16 mouse cellular contexts compared by ENCODE assay signal in the genomic region with DNA sequence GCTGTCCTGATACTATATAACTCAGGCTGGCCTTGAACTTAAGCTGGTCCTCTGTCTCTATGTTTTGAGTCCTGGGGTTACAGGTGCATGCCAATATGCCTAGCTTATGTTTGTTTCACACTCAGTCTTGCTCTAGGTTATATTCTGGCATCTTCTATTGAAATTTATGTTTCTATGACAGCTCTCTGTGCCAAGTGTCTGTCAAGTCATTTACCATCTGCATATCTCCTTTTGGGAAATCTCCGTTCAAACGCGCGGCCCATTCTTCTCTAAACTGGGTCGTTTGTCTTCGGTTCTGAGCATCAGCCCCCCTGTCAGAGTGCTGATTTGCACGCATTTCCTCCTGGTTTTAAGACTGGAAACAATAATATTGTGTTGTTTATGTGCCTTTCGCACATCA.
A peak's percentile ranks its signal among the peaks of the same experiment; 100 is the strongest.
DNase-seq lines count a peak whose midpoint lies in the region; ATAC-seq and TF ChIP-seq lines count a peak whose summit lies in the region.
"Had no signal": no experiment of that assay in that cellular context is flagged by ENCODE, and none has a peak within 500 bp of the region (broad histone marks: within the 10 kb centered on the region; RNA-seq: fewer than 3 reads in every experiment).

No protein-coding gene starts in this region.

- no peaks in the 10 kb centered on the region for H3K27me3 ChIP-seq in forebrain, embryonic 15.5 days
- H3K27me3 ChIP-seq in forebrain, embryonic 11.5 days (ENCODE audit: control insufficient read depth, insufficient read depth, low read length) = no peaks in the 10 kb centered on the region
- no peaks in the 10 kb centered on the region for H3K27me3 ChIP-seq in forebrain, postnatal 0 days (ENCODE audit: insufficient read depth, low read length)
- no peaks in the 10 kb centered on the region for H3K27me3 ChIP-seq in forebrain, embryonic 13.5 days
- H3K27me3 ChIP-seq: embryonic facial prominence, embryonic 12.5 days had no signal

- peaks cover 11% of the 10 kb centered on the region; the same call in 1 of the 2 replicates for H3K4me1 ChIP-seq in forebrain, embryonic 15.5 days
- H3K4me1 ChIP-seq in forebrain, embryonic 11.5 days (replicated peaks; ENCODE audit: control insufficient read depth, insufficient read depth, low read length) = no peaks in the 10 kb centered on the region
- H3K4me1 ChIP-seq in forebrain, postnatal 0 days (ENCODE audit: insufficient read depth) = 0 out of 2 replicates have a peak, but pooled peaks cover 5% of the 10 kb centered on the region
- no peaks in the 10 kb centered on the region for H3K4me1 ChIP-seq in forebrain, embryonic 13.5 days
- H3K4me1 ChIP-seq: embryonic facial prominence, embryonic 10.5 days; embryonic facial prominence, embryonic 12.5 days had no signal

- WGBS in forebrain, embryonic 15.5 days = 67% methylated on average over 8 of the region's 8 CpGs
- WGBS in forebrain, embryonic 11.5 days = 94% methylated on average over 8 of the region's 8 CpGs
- 59% methylated on average over 8 of the region's 8 CpGs for WGBS in forebrain, postnatal 0 days
- WGBS in forebrain, embryonic 13.5 days = 84% methylated on average over 8 of the region's 8 CpGs

- H3K9me3 ChIP-seq in forebrain, embryonic 15.5 days = 0 out of 2 replicates have a peak, but pooled peaks cover 3% of the 10 kb centered on the region
- H3K9me3 ChIP-seq in forebrain, embryonic 11.5 days (ENCODE audit: control insufficient read depth, low read length) = no peaks in the 10 kb centered on the region; the same call in 1 of the 2 replicates
- H3K9me3 ChIP-seq in forebrain, postnatal 0 days (ENCODE audit: low read length) = no peaks in the 10 kb centered on the region
- H3K9me3 ChIP-seq in forebrain, embryonic 13.5 days (replicated peaks) = no peaks in the 10 kb centered on the region
- H3K9me3 ChIP-seq: embryonic facial prominence, embryonic 10.5 days had no signal

- ATAC-seq in forebrain, embryonic 15.5 days (replicated peaks) = no peak; the same call in 1 of the 2 replicates
- no peak for ATAC-seq in forebrain, embryonic 11.5 days (replicated peaks; ENCODE audit: low FRiP score)
- ATAC-seq in forebrain, postnatal 0 days = peak; percentile 53
- ATAC-seq in forebrain, embryonic 13.5 days = no peak

- DNase-seq in forebrain, embryonic 11.5 days (ENCODE audit: low spot score) = no peak
- peak; percentile 56 for DNase-seq in forebrain, postnatal 0 days
- peak; percentile 72 for DNase-seq in brain, embryonic 14.5 days (ENCODE audit: low read depth)
- DNase-seq in ovary, adult 18-20 months (ENCODE audit: low spot score) = no peak
- DNase-seq: adrenal gland, adult 2 months; adrenal gland, postnatal 10 days; adrenal gland, postnatal 25 days; cerebellum, adult 11-12 months; cerebellum, adult 2 months; cerebellum, adult 9-10 months; cerebellum, postnatal 10 days; cerebellum, postnatal 25 days had no signal

- TF ChIP-seq CTCF in forebrain, postnatal 0 days (IDR thresholded peaks at IDR 0.05; ENCODE audit: low read depth) = no peak
- TF ChIP-seq CTCF in brain, embryonic 14.5 days (IDR thresholded peaks at IDR 0.05; ENCODE audit: borderline replicate concordance, extremely low read depth, insufficient read depth, insufficient read length) = no peak

- no peak overlapping the region for H3K4me3 ChIP-seq in forebrain, embryonic 15.5 days
- H3K4me3 ChIP-seq in forebrain, embryonic 11.5 days (ENCODE audit: low read depth, low read length) = no peak overlapping the region
- no peak overlapping the region for H3K4me3 ChIP-seq in forebrain, postnatal 0 days (ENCODE audit: low read depth, low read length)
- no peak overlapping the region for H3K4me3 ChIP-seq in forebrain, embryonic 13.5 days
- H3K4me3 ChIP-seq: embryonic facial prominence, embryonic 10.5 days; embryonic facial prominence, embryonic 12.5 days had no signal

- H3K36me3 ChIP-seq in forebrain, embryonic 15.5 days = no peaks in the 10 kb centered on the region
- H3K36me3 ChIP-seq in forebrain, embryonic 11.5 days (ENCODE audit: control insufficient read depth, insufficient read depth, low read length) = no peaks in the 10 kb centered on the region
- no peaks in the 10 kb centered on the region for H3K36me3 ChIP-seq in forebrain, postnatal 0 days (ENCODE audit: insufficient read depth)
- no peaks in the 10 kb centered on the region for H3K36me3 ChIP-seq in forebrain, embryonic 13.5 days (ENCODE audit: poor library complexity, severe bottlenecking)
- H3K36me3 ChIP-seq: embryonic facial prominence, embryonic 10.5 days; embryonic facial prominence, embryonic 12.5 days had no signal

- no peak overlapping the region for H3K9ac ChIP-seq in forebrain, embryonic 15.5 days (replicated peaks)
- no peak overlapping the region for H3K9ac ChIP-seq in forebrain, embryonic 11.5 days (ENCODE audit: low read length)
- no peak overlapping the region for H3K9ac ChIP-seq in forebrain, postnatal 0 days
- no peak overlapping the region for H3K9ac ChIP-seq in forebrain, embryonic 13.5 days
- H3K9ac ChIP-seq: embryonic facial prominence, embryonic 12.5 days had no signal

- no peak for TF ChIP-seq POLR2A in brain, embryonic 14.5 days (IDR thresholded peaks at IDR 0.05; ENCODE audit: borderline replicate concordance, extremely low read depth, insufficient read depth, insufficient read length, poor library complexity, severe bottlenecking)

- H3K4me2 ChIP-seq in forebrain, embryonic 15.5 days (replicated peaks) = no peak overlapping the region
- no peak overlapping the region for H3K4me2 ChIP-seq in forebrain, embryonic 11.5 days (ENCODE audit: low read depth, low read length, severe bottlenecking)
- H3K4me2 ChIP-seq in forebrain, postnatal 0 days (ENCODE audit: low read depth) = no peak overlapping the region
- H3K4me2 ChIP-seq in forebrain, embryonic 13.5 days = no peak overlapping the region
- H3K4me2 ChIP-seq: embryonic facial prominence, embryonic 12.5 days had no signal

- peak overlapping the region; percentile 53 for H3K27ac ChIP-seq in forebrain, embryonic 15.5 days (replicated peaks)
- H3K27ac ChIP-seq in forebrain, embryonic 11.5 days (ENCODE audit: low read depth, low read length) = no peak overlapping the region
- no peak overlapping the region for H3K27ac ChIP-seq in forebrain, postnatal 0 days (ENCODE audit: low read depth, low read length)
- H3K27ac ChIP-seq in forebrain, embryonic 13.5 days = no peak overlapping the region
- H3K27ac ChIP-seq: embryonic facial prominence, embryonic 10.5 days; embryonic facial prominence, embryonic 12.5 days had no signal

Comparison
In these comparisons a context has a peak if more than half of its experiments do, and no peak if none do; other contexts are left out.
1. DNase-seq: peak in forebrain, postnatal 0 days (single experiment) and brain, embryonic 14.5 days (single experiment); none in forebrain, embryonic 11.5 days (single experiment) and ovary, adult 18-20 months (single experiment).